Mouse (Mus musculus): ENCODE measurements at regions not wholly inside any gene's neighbourhood (a gene's known extent, or its start where the extent isn't known, plus 50 kb on each side); places are given as distances from the start of the nearest gene placed in this dataset.

- no peak for TF ChIP-seq CTCF (IDR thresholded peaks at IDR 0.05)
- TF ChIP-seq EP300 (IDR thresholded peaks at IDR 0.05), result no peak
These were observed 399.4 kb downstream of the Adcyap1 start for GRCm38 (mm10) chr17:93598181-93598685.
